Mouse (Mus musculus): Measurements from ENCODE around the gene Ncmap. TPM values are rescaled to one million over a fixed set of nuclear protein-coding genes. Genes with fewer than 3 reads are reported as not detected.

Ncmap gene
- polyA plus RNA-seq, 1 experiment from 2014 or later: 6.8 TPM

- Histone ChIP-seq H3K27ac (replicated peaks; ENCODE audit: low read depth, low read length) (no peak overlapping the region), H3K4me2 (ENCODE audit: low read depth, low read length) (peak overlapping the region; percentile 87), H3K9me3 (ENCODE audit: control insufficient read depth, low read length) (no peaks in the 10 kb centered on the region), H3K4me1 (ENCODE audit: control insufficient read depth, insufficient read depth, low read length) (peaks cover 12% of the 10 kb centered on the region), H3K4me3 (ENCODE audit: low read depth, low read length) (peak overlapping the region; percentile 82), H3K27me3 (replicated peaks; ENCODE audit: control insufficient read depth, insufficient read depth, low read length) (no peaks in the 10 kb centered on the region), H3K9ac (ENCODE audit: low read depth, low read length) (peak overlapping the region; percentile 79), H3K36me3 (ENCODE audit: control insufficient read depth, insufficient read depth, low read length) (no peaks in the 10 kb centered on the region)
- peak; percentile 25 for DNase-seq (ENCODE audit: low spot score)
- 7% methylated on average over 10 of the region's 10 CpGs for WGBS
- no peak for ATAC-seq (ENCODE audit: low read depth)
These were observed 35.0 kb upstream of the Ncmap start for GRCm38 (mm10) chr4:135433086-135433442.

GRCm38 (mm10) chr4:135429990-135430760 lies 32.1 kb upstream of the Ncmap start:
- no peaks in the 10 kb centered on the region for H3K9me3 ChIP-seq (ENCODE audit: control insufficient read depth, low read length)
- H3K4me1 ChIP-seq (ENCODE audit: control insufficient read depth, insufficient read depth, low read length): peaks cover 12% of the 10 kb centered on the region
- H3K4me2 ChIP-seq (ENCODE audit: low read depth, low read length): no peak overlapping the region
- H3K27ac ChIP-seq (replicated peaks; ENCODE audit: low read depth, low read length): no peak overlapping the region
- no peak overlapping the region for H3K4me3 ChIP-seq (ENCODE audit: low read depth, low read length)
- H3K27me3 ChIP-seq (replicated peaks; ENCODE audit: control insufficient read depth, insufficient read depth, low read length): no peaks in the 10 kb centered on the region
- H3K9ac ChIP-seq (ENCODE audit: low read depth, low read length): no peak overlapping the region
- WGBS: 62% methylated on average over 8 of the region's 8 CpGs
- H3K36me3 ChIP-seq (ENCODE audit: control insufficient read depth, insufficient read depth, low read length): 0 out of 2 replicates have a peak, but pooled peaks cover under 1% of the 10 kb centered on the region
- no peak for ATAC-seq (ENCODE audit: low read depth)
- no peak for DNase-seq (ENCODE audit: low spot score)

GRCm38 (mm10) chr4:135429383-135429782 lies 31.4 kb upstream of the Ncmap start:
- Histone ChIP-seq H3K27me3 (replicated peaks; ENCODE audit: control insufficient read depth, insufficient read depth, low read length) (no peaks in the 10 kb centered on the region), H3K27ac (replicated peaks; ENCODE audit: low read depth, low read length) (no peak overlapping the region), H3K4me3 (ENCODE audit: low read depth, low read length) (no peak overlapping the region), H3K4me2 (ENCODE audit: low read depth, low read length) (no peak overlapping the region), H3K36me3 (ENCODE audit: control insufficient read depth, insufficient read depth, low read length) (peaks cover 6% of the 10 kb centered on the region; the same call in 1 of the 2 replicates), H3K9ac (ENCODE audit: low read depth, low read length) (no peak overlapping the region), H3K4me1 (ENCODE audit: control insufficient read depth, insufficient read depth, low read length) (peaks cover 8% of the 10 kb centered on the region), H3K9me3 (ENCODE audit: control insufficient read depth, low read length) (no peaks in the 10 kb centered on the region)
- no peak for ATAC-seq (ENCODE audit: low read depth)
- DNase-seq (ENCODE audit: low spot score): no peak
- 83% methylated on average over 4 of the region's 4 CpGs for WGBS

GRCm38 (mm10) chr4:135426587-135426986 lies 28.6 kb upstream of the Ncmap start:
- Histone ChIP-seq H3K9me3 (ENCODE audit: control insufficient read depth, low read length) (no peaks in the 10 kb centered on the region), H3K27ac (replicated peaks; ENCODE audit: low read depth, low read length) (no peak overlapping the region), H3K9ac (ENCODE audit: low read depth, low read length) (no peak overlapping the region), H3K27me3 (replicated peaks; ENCODE audit: control insufficient read depth, insufficient read depth, low read length) (no peaks in the 10 kb centered on the region), H3K4me2 (ENCODE audit: low read depth, low read length) (no peak overlapping the region), H3K4me3 (ENCODE audit: low read depth, low read length) (no peak overlapping the region), H3K36me3 (ENCODE audit: control insufficient read depth, insufficient read depth, low read length) (peaks cover 14% of the 10 kb centered on the region; the same call in 1 of the 2 replicates), H3K4me1 (ENCODE audit: control insufficient read depth, insufficient read depth, low read length) (no peaks in the 10 kb centered on the region)
- no peak for DNase-seq (ENCODE audit: low spot score)
- WGBS: 86% methylated on average over 7 of the region's 7 CpGs
- ATAC-seq (ENCODE audit: low read depth): peak; percentile 57; the same call in 1 of the 2 replicates

- WGBS: 74% methylated on average over 9 of the region's 9 CpGs
- no peak for ATAC-seq (ENCODE audit: low read depth)
- Histone ChIP-seq H3K4me2 (ENCODE audit: low read depth, low read length) (no peak overlapping the region), H3K4me3 (ENCODE audit: low read depth, low read length) (no peak overlapping the region), H3K9ac (ENCODE audit: low read depth, low read length) (no peak overlapping the region), H3K27ac (replicated peaks; ENCODE audit: low read depth, low read length) (no peak overlapping the region), H3K9me3 (ENCODE audit: control insufficient read depth, low read length) (no peaks in the 10 kb centered on the region), H3K36me3 (ENCODE audit: control insufficient read depth, insufficient read depth, low read length) (peaks cover 20% of the 10 kb centered on the region), H3K4me1 (ENCODE audit: control insufficient read depth, insufficient read depth, low read length) (no peaks in the 10 kb centered on the region), H3K27me3 (replicated peaks; ENCODE audit: control insufficient read depth, insufficient read depth, low read length) (no peaks in the 10 kb centered on the region)
- DNase-seq (ENCODE audit: low spot score): no peak
These were observed 27.6 kb upstream of the Ncmap start for GRCm38 (mm10) chr4:135425625-135426024.

- 91% methylated on average over 13 of the region's 13 CpGs for WGBS
- H3K4me1 ChIP-seq (ENCODE audit: control insufficient read depth, insufficient read depth, low read length): no peaks in the 10 kb centered on the region
- no peak overlapping the region for H3K27ac ChIP-seq (replicated peaks; ENCODE audit: low read depth, low read length)
- H3K9me3 ChIP-seq (ENCODE audit: control insufficient read depth, low read length): no peaks in the 10 kb centered on the region
- H3K9ac ChIP-seq (ENCODE audit: low read depth, low read length): no peak overlapping the region
- H3K36me3 ChIP-seq (ENCODE audit: control insufficient read depth, insufficient read depth, low read length): peaks cover 56% of the 10 kb centered on the region
- H3K4me2 ChIP-seq (ENCODE audit: low read depth, low read length): no peak overlapping the region
- no peak overlapping the region for H3K4me3 ChIP-seq (ENCODE audit: low read depth, low read length)
- no peaks in the 10 kb centered on the region for H3K27me3 ChIP-seq (replicated peaks; ENCODE audit: control insufficient read depth, insufficient read depth, low read length)
- DNase-seq (ENCODE audit: low spot score): no peak
- no peak for ATAC-seq (ENCODE audit: low read depth)
These were observed 22.9 kb upstream of the Ncmap start for GRCm38 (mm10) chr4:135420961-135421360.

- 78% methylated on average over 11 of the region's 11 CpGs for WGBS
- Histone ChIP-seq H3K36me3 (ENCODE audit: control insufficient read depth, insufficient read depth, low read length) (peaks cover 60% of the 10 kb centered on the region), H3K27ac (replicated peaks; ENCODE audit: low read depth, low read length) (no peak overlapping the region), H3K27me3 (replicated peaks; ENCODE audit: control insufficient read depth, insufficient read depth, low read length) (no peaks in the 10 kb centered on the region), H3K9me3 (ENCODE audit: control insufficient read depth, low read length) (no peaks in the 10 kb centered on the region), H3K4me3 (ENCODE audit: low read depth, low read length) (no peak overlapping the region), H3K9ac (ENCODE audit: low read depth, low read length) (no peak overlapping the region), H3K4me1 (ENCODE audit: control insufficient read depth, insufficient read depth, low read length) (no peaks in the 10 kb centered on the region), H3K4me2 (ENCODE audit: low read depth, low read length) (no peak overlapping the region)
- no peak for DNase-seq (ENCODE audit: low spot score)
- ATAC-seq (ENCODE audit: low read depth): no peak
These were observed 22.4 kb upstream of the Ncmap start for GRCm38 (mm10) chr4:135420416-135420815.

- H3K9me3 ChIP-seq (ENCODE audit: control insufficient read depth, low read length): no peaks in the 10 kb centered on the region
- H3K36me3 ChIP-seq (ENCODE audit: control insufficient read depth, insufficient read depth, low read length): peaks cover 62% of the 10 kb centered on the region
- ATAC-seq (ENCODE audit: low read depth): no peak
- no peak overlapping the region for H3K4me2 ChIP-seq (ENCODE audit: low read depth, low read length)
- 86% methylated on average over 21 of the region's 21 CpGs for WGBS
- H3K4me1 ChIP-seq (ENCODE audit: control insufficient read depth, insufficient read depth, low read length): no peaks in the 10 kb centered on the region
- H3K27ac ChIP-seq (replicated peaks; ENCODE audit: low read depth, low read length): no peak overlapping the region
- no peak overlapping the region for H3K9ac ChIP-seq (ENCODE audit: low read depth, low read length)
- no peaks in the 10 kb centered on the region for H3K27me3 ChIP-seq (replicated peaks; ENCODE audit: control insufficient read depth, insufficient read depth, low read length)
- no peak overlapping the region for H3K4me3 ChIP-seq (ENCODE audit: low read depth, low read length)
- DNase-seq (ENCODE audit: low spot score): no peak
These were observed 22.0 kb upstream of the Ncmap start for GRCm38 (mm10) chr4:135419996-135420395.

GRCm38 (mm10) chr4:135416367-135416766 lies 18.3 kb upstream of the Ncmap start:
- Histone ChIP-seq H3K9me3 (ENCODE audit: control insufficient read depth, low read length) (no peaks in the 10 kb centered on the region), H3K4me2 (ENCODE audit: low read depth, low read length) (no peak overlapping the region), H3K27me3 (replicated peaks; ENCODE audit: control insufficient read depth, insufficient read depth, low read length) (no peaks in the 10 kb centered on the region), H3K4me3 (ENCODE audit: low read depth, low read length) (no peak overlapping the region), H3K9ac (ENCODE audit: low read depth, low read length) (no peak overlapping the region), H3K27ac (replicated peaks; ENCODE audit: low read depth, low read length) (no peak overlapping the region), H3K4me1 (ENCODE audit: control insufficient read depth, insufficient read depth, low read length) (no peaks in the 10 kb centered on the region), H3K36me3 (ENCODE audit: control insufficient read depth, insufficient read depth, low read length) (peaks cover 58% of the 10 kb centered on the region)
- no peak for ATAC-seq (ENCODE audit: low read depth)
- WGBS: 92% methylated on average over 21 of the region's 21 CpGs
- DNase-seq (ENCODE audit: low spot score): no peak
